Mouse (Mus musculus) kidney, adult 2 months (tissue): ENCODE measurements around the gene Pde4d. TPM values are rescaled to one million over a fixed set of nuclear protein-coding genes. Genes with fewer than 3 reads are reported as not detected.

Experiments
- DNase-seq: peaks from one replicate; pipeline ENCODE4 v3.0.0; 2021
- H3K27ac ChIP-seq: fragments of 200-500 bp; 2 replicates; pipeline ENCODE4 v1.5.1; 2012; ENCODE audit warnings: low read depth, low read length, control low read depth, inconsistent platforms; ENCODE audit not compliant: insufficient read depth
- H3K27me3 ChIP-seq: fragments of 200-500 bp; replicated peaks from 2 replicates; pipeline ENCODE4 v1.6.1; 2012; ENCODE audit warnings: mild to moderate bottlenecking, moderate library complexity, low read length, inconsistent platforms; ENCODE audit not compliant: control insufficient read depth, insufficient read depth
- H3K36me3 ChIP-seq: fragments of 200-500 bp; 2 replicates; pipeline ENCODE4 v1.6.1; 2012; ENCODE audit warnings: mild to moderate bottlenecking, moderate library complexity, low read length, inconsistent platforms; ENCODE audit not compliant: control insufficient read depth, insufficient read depth
- H3K4me1 ChIP-seq: fragments of 200-500 bp; 2 replicates; pipeline ENCODE4 v1.6.1; 2011; ENCODE audit warnings: low read length; ENCODE audit not compliant: control insufficient read depth, insufficient read depth
- H3K4me3 ChIP-seq: fragments of 200-500 bp; 2 replicates; pipeline ENCODE4 v1.5.1; 2011; ENCODE audit warnings: mild to moderate bottlenecking, low read depth, low read length, control low read depth; ENCODE audit not compliant: insufficient read depth
- CTCF ChIP-seq: fragments of 200-500 bp; conservative IDR thresholded peaks from 2 replicates; pipeline ENCODE4 v1.5.1; 2011; ENCODE audit warnings: low read depth, mild to moderate bottlenecking, control low read depth, low read length, moderate library complexity, mixed read lengths; ENCODE audit not compliant: insufficient read depth, insufficient read length
- POLR2A ChIP-seq: fragments of 200-500 bp; IDR thresholded peaks from one replicate; pipeline ENCODE4 v1.6.1; 2011; ENCODE audit warnings: low read depth, low read length, control low read depth
- WGBS: fragments of 180-500 bp; shearing (Covaris S2); methylation state at CpG from one replicate; pipeline ENCODE4 v1.1.7; 2018; 5-methylcytosine and 5-hydroxymethylcytosine counted together
- polyA plus RNA-seq: library from polyadenylated mRNA; depleted of rRNA; stranded (reverse); fragments of >200 nt; gene quantifications from 2 replicates; pipeline ENCODE4 v1.2.3, GENCODE M21; 2012

Pde4d gene
- polyA plus RNA-seq, 1 experiment: 18.3 TPM

- H3K27me3 ChIP-seq: no peaks in the 10 kb centered on the region
- TF ChIP-seq POLR2A (no peak), CTCF (no peak)
- H3K4me3 ChIP-seq: no peak overlapping the region
- no peak for DNase-seq
- no peak overlapping the region for H3K27ac ChIP-seq
- no peaks in the 10 kb centered on the region for H3K36me3 ChIP-seq
- H3K4me1 ChIP-seq: peaks cover 8% of the 10 kb centered on the region; the same call in 1 of the 2 replicates
- WGBS: 52% methylated on average over 7 of the region's 7 CpGs
Observed at GRCm38 (mm10) chr13:109915501-109915900, 1465.8 kb downstream of the Pde4d start.

GRCm38 (mm10) chr13:109915964-109916363, 1466.2 kb downstream of the Pde4d start:
- H3K4me1 ChIP-seq: peaks cover 8% of the 10 kb centered on the region; the same call in 1 of the 2 replicates
- H3K36me3 ChIP-seq: no peaks in the 10 kb centered on the region
- no peak overlapping the region for H3K27ac ChIP-seq
- TF ChIP-seq POLR2A (no peak), CTCF (no peak)
- DNase-seq: no peak
- H3K4me3 ChIP-seq: no peak overlapping the region
- no peaks in the 10 kb centered on the region for H3K27me3 ChIP-seq
- WGBS: 74% methylated on average over 5 of the region's 5 CpGs

- TF ChIP-seq CTCF: no peak
- no peak for TF ChIP-seq POLR2A
- 0 out of 2 replicates have a peak, but pooled peaks cover 5% of the 10 kb centered on the region for H3K4me1 ChIP-seq
- no peak overlapping the region for H3K27ac ChIP-seq
- H3K4me3 ChIP-seq: no peak overlapping the region
- WGBS: 87% methylated on average over 10 of the region's 10 CpGs
- DNase-seq: no peak
- no peaks in the 10 kb centered on the region for H3K36me3 ChIP-seq
- no peaks in the 10 kb centered on the region for H3K27me3 ChIP-seq
Observed at GRCm38 (mm10) chr13:109917551-109917950, 1467.8 kb downstream of the Pde4d start.

DNA sequence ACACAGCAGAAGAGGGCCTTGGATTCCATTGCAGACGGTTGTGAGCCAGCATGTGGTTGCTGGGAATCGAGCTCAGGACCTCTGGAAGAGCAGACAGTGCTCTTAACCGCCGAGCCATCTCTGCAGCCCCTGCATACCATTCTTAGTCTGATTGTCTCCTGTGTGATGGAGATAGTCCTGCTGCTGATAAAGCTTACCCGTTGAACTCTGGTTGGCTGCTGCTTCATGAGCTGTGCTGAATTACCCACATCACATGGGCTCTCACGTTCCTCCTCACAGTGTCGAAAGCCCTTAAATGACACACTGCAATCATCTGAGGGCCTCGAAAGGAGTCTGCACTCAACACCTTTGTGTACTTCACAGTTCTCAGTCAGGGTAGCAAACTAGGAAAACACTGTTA, 1468.9 kb downstream of the Pde4d start:
- DNase-seq: no peak
- H3K4me3 ChIP-seq: no peak overlapping the region
- WGBS: 74% methylated on average over 8 of the region's 8 CpGs

GRCm38 (mm10) chr13:109920256-109920655, 1470.5 kb downstream of the Pde4d start:
- TF ChIP-seq CTCF (no peak), POLR2A (no peak)
- 87% methylated on average over 6 of the region's 6 CpGs for WGBS

More for the DNA sequence above, 1468.9 kb downstream of the Pde4d start:
- no peaks in the 10 kb centered on the region for H3K27me3 ChIP-seq
- TF ChIP-seq POLR2A (no peak), CTCF (no peak)
- H3K36me3 ChIP-seq: no peaks in the 10 kb centered on the region
- no peak overlapping the region for H3K27ac ChIP-seq
- 0 out of 2 replicates have a peak, but pooled peaks cover 5% of the 10 kb centered on the region for H3K4me1 ChIP-seq

GRCm38 (mm10) chr13:109921336-109922038, 1471.7 kb downstream of the Pde4d start:
- Histone ChIP-seq H3K27ac (no peak overlapping the region), H3K27me3 (no peaks in the 10 kb centered on the region), H3K4me1 (no peaks in the 10 kb centered on the region), H3K36me3 (no peaks in the 10 kb centered on the region), H3K4me3 (no peak overlapping the region)
- WGBS: 84% methylated on average over 17 of the region's 17 CpGs
- TF ChIP-seq CTCF (no peak), POLR2A (no peak)
- no peak for DNase-seq

More at GRCm38 (mm10) chr13:109920256-109920655, 1470.5 kb downstream of the Pde4d start:
- no peaks in the 10 kb centered on the region for H3K4me1 ChIP-seq
- no peak overlapping the region for H3K4me3 ChIP-seq
- no peak for DNase-seq
- H3K27ac ChIP-seq: no peak overlapping the region
- H3K36me3 ChIP-seq: no peaks in the 10 kb centered on the region
- no peaks in the 10 kb centered on the region for H3K27me3 ChIP-seq

DNA sequence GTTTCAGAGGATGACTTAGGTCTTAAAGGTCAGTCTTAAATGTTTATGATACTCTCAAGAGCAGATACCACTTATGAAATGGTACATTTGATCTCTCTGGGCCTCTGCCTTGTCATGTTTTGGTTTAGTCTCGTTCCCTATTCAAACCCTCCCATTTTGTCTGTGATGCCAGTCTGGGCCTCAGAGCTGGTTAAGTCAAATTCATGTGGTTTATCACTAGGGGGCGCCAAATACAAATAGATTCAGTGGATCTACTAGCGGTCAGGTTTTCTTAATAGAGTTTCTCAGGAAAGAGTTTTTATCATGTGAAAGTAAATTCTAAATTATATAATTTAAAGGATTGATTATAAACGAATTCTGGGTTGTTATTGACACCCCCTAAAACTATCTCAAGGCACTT, 1472.5 kb downstream of the Pde4d start:
- no peaks in the 10 kb centered on the region for H3K36me3 ChIP-seq
- H3K4me3 ChIP-seq: no peak overlapping the region
- H3K4me1 ChIP-seq: no peaks in the 10 kb centered on the region
- H3K27me3 ChIP-seq: no peaks in the 10 kb centered on the region
- DNase-seq: peak; percentile 71
- 3% methylated on average over 4 of the region's 4 CpGs for WGBS
- no peak for TF ChIP-seq POLR2A
- TF ChIP-seq CTCF: peak; percentile 33; the same call in 1 of the 2 replicates
- H3K27ac ChIP-seq: no peak overlapping the region
